Mouse (Mus musculus) ES-Bruce4 (cell line): ENCODE measurements around the gene Men1.

Experiments used
- CTCF ChIP-seq: IDR thresholded peaks from one replicate; pipeline ENCODE4 v1.8.1; 2011; ENCODE audit warnings: low read depth, low read length
- EP300 ChIP-seq: IDR thresholded peaks from 2 replicates; pipeline ENCODE4 v1.6.1; 2011; ENCODE audit warnings: low read depth, low read length; ENCODE audit not compliant: insufficient read depth
- POLR2A ChIP-seq: IDR thresholded peaks from one replicate; pipeline ENCODE4 v1.8.1; 2011; ENCODE audit warnings: low read length; ENCODE audit not compliant: insufficient read depth

- TF ChIP-seq POLR2A = no peak
- TF ChIP-seq CTCF = no peak
- TF ChIP-seq EP300 = no peak
Observed at GRCm38 (mm10) chr19:6346661-6347060, 11.9 kb downstream of the Men1 start.
